Mouse (Mus musculus) left cerebral cortex, postnatal 4 days (tissue): ENCODE data around the gene Efnb3. TPM values are rescaled to one million over a fixed set of nuclear protein-coding genes. Genes with fewer than 3 reads are reported as not detected.

Experiments
- DNase-seq: peaks from one replicate; pipeline ENCODE4 v3.0.0-alpha.2; 2022
- intact Hi-C: fragments of 180-260 bp; cut with DNase I; formaldehyde crosslinking; loops from one replicate; pipeline ENCODE4 v1.15.1; 2025
- total RNA-seq, 2 experiments: library from RNA; stranded (reverse); gene quantifications; 2 replicates each; pipeline ENCODE4 v1.2.3; 2021

Gene Efnb3
- 100 to 1,000 TPM; 180 to 225 TPM for total RNA-seq

DNA sequence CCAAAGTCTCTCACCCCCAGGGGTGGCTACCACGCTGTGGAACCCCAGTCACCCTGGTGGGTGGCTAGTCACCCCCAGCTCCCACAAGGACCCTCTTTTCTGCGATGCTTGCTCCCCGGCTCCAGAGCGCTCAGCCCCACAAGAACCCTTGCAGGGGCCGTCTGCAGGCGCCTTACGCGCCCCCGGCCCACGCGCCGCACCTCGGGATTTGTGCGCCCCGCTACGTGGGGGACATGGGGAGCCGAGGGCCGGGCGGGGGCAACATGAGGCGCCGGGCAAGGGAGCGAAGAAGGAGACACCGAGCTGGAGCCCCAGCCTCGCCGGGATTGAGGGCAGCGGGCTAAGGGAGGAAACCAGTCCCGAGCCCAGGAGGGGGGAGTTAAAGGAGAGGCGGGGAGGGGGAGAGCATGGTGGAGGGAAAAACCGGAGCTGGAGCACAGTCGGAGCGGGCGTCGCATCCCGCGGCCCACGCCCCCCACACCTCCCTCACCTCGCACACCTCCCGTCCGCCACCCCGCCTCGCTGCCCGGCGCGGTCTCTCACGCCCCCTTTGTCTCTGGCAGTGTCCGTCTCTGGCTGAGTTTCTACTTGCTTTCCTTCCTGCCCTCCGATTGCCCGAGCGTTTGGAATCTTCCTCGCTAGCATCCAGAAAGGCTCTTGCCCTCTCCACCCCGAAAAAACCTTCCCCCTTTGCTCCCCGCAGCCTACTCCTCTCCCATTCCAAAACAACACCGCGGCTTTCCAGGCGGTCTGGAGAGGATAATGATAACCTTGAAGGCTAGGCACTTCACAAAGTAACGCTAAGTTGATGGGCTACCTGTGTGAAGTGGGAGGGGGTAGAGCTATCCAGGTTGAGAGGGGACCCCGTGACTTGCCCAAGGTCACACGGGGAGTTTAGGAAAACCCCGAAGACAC is at the start of gene Efnb3:
Efnb3 (minus strand) TSS at position 355 of the 915 bp plus-strand sequence.
- DNase-seq: peak; percentile 68
- intact Hi-C loops: no loop called here

DNA sequence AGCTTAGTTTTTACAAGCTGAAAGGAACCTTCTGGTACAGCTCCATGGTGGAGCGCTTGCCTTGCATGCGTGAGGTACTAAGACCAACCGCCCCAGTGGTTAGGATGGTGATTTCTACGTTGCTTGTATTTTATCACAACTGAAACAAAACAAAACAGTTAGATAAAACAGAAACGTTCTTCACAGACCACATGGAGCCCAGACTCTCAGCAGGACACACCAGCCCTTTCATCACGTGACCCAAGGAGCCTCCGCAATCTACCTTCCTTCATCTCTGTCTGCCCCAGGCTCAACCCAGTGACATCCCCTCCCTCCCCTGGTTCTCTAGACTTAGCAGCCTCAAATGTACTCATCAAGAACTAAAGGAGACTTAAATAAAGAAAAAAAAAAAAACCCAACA is 49.4 kb upstream of the Efnb3 start:
- DNase-seq: no peak
- intact Hi-C loops: no loop called here

DNA sequence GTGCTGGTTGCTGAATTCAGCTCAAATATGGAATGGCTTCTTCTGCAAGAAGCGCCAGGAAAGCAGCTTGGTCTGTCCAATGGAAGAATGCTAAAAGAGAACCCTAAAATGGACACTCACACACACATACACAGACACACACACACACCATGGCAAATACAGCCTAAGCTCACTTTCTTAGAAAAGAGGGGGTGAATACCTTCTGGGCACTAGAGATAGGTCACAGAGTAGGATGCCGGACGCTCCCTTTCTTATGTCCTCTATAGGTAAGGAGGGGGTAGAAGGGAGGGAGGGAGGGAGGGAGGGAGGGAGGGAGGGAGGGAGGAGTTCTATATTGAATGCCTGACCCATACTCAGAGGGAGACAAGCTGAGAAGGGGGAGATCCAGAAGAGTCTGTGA is 48.5 kb upstream of the Efnb3 start:
- intact Hi-C loops: no loop called here
- no peak for DNase-seq

DNA sequence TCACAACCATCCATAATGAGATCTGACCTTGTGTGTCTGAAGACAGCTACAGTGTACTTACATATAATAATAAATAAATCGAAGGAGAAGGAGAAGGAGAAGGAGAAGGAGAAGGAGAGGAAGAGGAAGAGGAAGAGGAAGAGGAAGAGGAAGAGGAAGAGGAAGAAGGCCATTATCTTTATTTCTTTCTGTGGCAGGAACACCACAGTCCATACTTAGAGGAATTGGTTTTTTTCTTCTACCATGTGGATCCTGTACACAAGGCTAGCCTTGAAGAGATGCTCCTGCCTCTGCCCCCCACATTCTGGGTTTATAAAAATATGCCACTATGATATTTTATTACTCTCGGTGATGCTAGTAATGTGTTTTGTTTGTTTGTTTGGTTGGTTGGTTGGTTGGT is 46.8 kb upstream of the Efnb3 start:
- intact Hi-C loops: no loop called here
- DNase-seq: no peak

DNA sequence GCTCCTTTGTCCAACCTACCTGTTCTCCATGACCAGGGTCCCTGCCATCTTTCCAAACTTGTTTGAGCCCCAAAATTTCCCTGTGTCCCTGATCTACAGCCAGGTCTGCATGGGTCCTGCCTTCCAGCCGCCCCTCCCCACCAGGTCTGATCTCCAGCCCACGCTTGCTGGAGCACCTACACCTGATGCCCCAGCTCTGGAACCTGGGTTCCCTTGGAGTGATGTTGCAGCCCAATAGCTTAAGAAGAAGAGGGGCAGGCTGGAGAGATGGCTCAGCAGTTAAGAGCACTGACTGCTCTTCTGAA is 46.4 kb upstream of the Efnb3 start:
- DNase-seq: no peak
- intact Hi-C loops: no loop called here

DNA sequence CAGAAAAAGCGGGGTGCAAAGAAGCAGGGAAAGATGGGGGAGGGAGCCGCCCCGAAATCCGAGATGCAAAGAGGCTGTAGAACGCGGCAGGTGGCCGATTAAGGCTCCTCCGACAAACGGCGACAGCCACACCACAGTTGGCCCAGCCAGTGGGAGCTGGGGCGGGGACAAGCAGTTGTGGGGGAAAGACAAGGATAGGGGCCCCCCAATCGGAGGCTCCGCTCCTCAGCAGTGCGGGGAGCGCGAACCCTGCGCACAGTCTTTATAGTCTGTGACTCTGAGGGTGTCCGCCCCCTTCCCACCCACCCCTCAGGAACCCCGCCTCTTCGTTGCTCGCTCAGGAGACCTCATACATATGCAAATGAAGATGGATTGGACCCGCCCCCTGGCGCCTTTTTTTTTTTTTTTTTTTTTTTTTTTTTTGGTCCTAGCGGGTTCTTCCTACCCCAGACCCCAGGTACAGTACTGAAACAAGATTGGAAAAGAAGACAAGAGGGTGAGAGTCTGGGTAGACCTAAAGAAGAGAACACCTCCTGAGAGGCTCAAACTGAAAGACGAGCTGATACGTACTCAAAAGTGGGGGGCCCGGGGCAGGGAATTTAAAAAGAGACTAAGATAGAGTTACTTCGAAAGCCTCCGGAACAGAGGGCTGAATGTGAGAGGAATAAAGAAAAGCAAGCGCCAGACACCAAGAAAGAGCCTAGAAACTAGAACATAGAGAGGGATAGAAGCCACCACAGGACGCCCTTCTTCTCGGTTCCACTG is 45.9 kb upstream of the Efnb3 start, which contains the start of gene Atp1b2:
Atp1b2 (minus strand) TSS at position 217 of the 765 bp plus-strand sequence.
- peak; percentile 89 for DNase-seq
- intact Hi-C loops: no loop called here

DNA sequence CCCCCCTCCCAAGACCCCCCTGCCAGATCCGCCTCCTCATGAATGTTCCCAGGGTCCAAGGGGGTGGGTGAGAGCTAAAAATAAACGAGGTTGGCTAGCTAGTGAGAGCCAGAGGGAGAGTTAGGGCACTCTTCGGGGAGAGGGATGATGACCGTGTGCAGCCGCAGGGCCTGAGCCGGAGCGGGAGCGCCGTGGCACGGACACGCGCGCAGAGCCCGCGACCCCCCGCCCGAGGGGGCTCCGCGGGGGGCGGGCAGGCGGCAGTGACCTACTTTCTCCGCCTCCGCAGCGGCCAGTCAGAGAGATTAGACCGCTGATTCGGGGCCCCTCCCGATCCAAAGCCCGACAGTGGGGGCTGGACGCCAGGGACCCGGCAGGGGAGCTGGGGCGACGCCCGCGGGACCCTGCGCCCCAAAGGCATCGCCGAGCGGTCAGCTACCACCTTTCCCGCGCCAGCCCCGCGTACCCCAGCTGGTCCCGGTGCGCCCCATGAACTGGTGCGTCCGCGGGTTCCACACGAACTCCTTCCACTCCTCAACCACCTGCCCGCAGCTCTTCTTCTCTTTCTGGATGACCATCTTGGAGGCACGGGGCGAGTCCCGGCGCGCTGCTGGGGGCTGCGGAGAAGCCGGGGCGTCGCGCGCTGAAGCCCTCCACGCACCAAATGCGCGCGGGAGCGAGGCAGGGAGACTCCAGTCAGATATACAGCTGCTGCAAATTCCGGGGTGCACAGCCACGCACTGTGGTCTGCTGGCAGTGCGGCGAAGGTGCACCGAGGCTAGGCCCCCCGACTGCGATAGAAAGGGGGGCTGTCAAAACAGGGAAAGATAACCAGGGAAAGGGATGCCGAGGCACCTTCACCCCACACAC is 45.0 kb upstream of the Efnb3 start:
- intact Hi-C loops: no loop called here
- peak; percentile 54 for DNase-seq

DNA sequence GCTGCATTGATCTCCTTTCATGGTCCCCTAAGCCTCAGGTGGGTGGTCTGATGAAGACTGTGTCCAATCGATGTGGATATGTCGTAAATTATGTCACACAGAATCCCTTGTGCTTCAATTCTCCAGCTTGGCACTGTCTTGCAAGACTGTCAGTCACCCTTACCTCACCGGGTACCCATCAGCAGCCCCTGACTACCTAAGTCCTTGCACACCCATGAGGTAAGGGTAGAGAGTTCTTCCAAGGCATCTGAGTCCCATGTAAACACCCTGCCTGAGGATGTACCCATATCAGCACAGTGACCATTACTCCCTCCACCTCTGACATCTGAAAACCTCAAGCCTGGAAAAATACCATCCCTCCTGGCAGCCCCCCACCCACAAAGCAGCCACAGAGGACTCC is 44.3 kb upstream of the Efnb3 start:
- intact Hi-C loops: no loop called here
- no peak for DNase-seq

DNA sequence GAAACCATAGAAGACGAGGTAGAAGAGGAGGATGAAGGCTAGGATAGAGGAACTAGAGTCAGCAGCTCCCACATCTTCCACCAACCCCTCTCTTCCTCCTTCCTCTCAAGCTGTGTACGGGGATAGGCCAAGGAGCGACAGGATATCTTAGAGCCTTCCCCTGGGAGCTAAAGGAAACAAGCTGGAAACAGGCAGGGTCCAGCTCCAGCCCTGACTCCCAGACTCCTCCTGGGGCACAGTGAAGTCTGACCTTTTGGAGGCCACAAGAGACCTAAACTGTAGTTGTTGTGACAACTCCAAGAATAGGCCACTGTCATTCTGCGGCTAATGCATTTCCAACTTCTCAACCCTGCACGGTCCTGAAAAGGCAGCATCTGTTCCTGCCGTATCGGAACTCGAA is 43.5 kb upstream of the Efnb3 start:
- no peak for DNase-seq
- intact Hi-C loops: no loop called here

DNA sequence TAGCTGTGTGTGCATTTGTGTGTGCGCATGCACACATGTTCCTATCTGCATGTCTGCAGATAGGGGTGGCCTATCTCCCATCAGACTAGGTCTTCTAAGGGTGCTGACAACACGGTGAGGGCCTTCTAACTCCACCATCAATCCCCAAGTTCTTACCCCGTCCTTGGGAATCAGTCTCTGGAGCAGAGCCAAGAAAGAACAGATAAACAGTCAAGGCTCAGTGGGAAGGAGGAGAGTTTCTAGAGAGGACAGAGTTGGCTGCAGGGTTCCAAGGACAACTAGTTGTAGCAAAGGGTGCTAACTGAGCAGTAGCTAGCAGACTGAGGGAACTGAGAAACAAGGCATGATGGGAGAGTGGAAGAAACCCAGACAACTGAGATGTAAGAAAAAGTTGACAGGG is 41.8 kb upstream of the Efnb3 start:
- no peak for DNase-seq
- intact Hi-C loops: no loop called here

DNA sequence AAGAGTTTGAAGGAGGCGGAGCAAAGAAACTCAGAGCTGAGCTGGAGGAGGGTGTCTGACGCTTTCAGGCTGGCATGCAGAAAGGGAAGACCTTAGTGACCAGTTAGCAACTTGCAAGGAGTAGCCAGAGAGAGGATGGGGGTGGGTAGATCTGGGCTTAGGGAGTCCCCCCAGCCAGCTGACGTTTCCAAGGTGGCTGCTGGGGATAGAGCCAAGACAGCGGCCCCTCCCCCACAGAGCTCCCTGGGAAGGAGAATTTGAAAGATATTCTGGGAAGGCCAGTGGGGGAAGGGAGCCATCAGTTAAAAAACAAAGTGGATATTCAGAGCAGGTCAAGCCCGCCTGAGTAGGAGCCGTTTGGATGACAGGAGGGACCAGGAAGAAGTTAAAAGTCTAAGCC is 40.1 kb upstream of the Efnb3 start:
- DNase-seq: peak; percentile 86
- intact Hi-C loops: no loop called here

DNA sequence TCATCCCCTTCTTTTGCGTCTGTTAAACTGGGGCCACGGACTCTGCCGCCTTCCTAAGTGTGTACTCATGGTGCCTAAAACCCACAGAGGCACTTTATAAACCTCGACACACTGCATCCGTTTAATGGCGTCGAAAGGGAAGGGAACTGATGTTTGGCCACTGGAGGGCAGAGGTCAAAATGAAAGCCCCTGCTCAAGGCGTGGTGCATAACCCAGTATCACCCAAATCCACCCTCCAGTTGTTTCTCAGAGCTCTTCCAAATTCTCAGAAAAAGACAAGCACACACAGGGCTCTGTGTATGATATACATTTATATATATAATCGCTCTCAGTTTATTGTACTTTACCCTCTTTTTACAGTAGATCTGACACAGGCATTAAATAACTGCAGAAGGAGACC is 39.4 kb upstream of the Efnb3 start:
- intact Hi-C loops: no loop called here
- DNase-seq: no peak

DNA sequence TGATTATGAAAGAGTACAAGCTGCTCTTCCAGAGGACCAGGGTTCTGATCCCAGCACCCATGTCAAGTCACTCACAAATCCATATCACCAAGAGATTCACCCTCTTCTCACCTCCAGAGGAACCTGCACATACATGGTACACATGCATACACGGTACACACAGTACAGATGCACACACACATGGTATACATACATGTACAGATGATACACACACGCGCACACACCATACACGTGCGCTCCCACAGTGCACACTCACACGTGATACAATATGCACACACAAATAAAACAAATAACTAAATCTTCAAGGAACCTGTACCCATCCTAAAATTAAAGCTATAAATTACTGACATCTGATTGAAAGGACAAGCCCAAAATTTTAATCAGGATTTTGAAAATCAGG is 34.8 kb upstream of the Efnb3 start:
- intact Hi-C loops: no loop called here
- DNase-seq: no peak

DNA sequence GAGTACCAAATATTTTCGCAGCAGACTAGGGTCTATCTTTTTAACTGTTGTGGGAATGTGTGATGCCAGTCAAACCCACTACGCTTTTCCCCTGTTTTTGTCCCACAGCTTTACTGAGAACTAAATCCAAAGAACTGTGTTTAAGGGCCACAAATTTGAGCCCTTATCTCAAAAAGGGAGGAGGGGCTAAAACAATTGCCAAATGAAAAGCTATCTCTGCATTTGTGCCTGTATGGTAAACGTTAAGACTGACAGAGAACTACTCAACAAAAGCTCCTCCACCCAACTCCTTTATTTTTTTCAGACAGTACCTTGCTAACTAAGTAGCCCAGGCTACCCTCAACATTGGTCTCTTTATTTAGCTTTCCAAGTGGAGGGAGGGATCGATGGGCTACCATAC is 32.8 kb upstream of the Efnb3 start:
- DNase-seq: no peak
- intact Hi-C loops: no loop called here

DNA sequence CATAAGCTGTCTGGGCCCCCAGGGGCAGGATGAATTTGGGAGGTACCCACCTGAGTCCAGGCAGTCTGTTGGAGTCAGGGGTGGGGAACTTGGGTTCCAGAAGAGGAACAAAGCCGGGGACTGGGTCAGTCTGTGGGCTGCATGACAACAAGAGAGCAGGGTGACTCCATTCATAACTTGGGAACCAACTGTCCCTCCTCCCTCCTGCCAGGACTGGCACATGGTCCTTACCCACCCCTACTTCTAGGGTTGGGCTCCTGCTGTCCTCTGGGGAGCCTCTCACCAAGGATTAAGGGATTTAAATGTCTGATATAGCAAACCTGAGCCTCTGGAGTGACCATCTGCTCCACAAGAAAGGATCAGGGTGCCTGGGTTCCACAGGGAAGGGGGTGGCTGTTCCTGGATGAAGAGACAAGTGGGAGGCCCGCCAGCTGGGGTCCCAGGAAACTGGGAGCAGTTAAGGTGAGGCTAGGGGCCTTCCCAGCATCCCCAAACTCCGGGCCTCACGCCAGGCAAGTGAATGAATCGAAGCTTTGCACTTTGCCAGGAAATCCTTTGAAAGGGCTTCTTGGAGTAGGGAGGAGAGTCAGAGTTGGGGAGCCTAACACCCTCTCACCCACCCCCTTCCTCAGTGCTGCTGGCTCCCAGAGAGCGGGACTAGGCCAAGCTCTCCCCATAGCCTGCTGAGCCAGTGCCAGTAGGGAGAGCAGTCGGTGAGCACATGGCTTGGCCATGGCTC is 32.1 kb upstream of the Efnb3 start:
- DNase-seq: peak; percentile 82
- intact Hi-C loops: no loop called here

DNA sequence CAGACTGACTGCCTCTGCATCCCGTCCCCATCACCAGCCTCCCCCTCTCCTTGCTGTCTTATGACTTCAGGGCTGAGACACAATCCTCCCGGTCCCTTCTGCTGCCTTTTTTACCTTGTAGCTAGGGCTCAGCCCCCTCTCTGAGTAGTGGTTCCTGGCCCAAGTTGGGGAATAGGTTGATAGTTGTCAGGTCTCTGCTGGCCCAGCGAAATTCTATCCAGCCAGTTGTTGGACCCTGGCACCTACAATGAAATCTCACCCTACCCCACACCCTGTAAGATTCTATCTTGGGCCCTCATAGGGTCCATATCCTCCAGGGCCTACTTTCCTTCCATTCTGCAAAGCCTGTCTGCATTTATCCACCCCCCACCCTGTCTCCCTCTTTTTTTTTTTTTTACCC is 31.4 kb upstream of the Efnb3 start:
- intact Hi-C loops: no loop called here
- no peak for DNase-seq

DNA sequence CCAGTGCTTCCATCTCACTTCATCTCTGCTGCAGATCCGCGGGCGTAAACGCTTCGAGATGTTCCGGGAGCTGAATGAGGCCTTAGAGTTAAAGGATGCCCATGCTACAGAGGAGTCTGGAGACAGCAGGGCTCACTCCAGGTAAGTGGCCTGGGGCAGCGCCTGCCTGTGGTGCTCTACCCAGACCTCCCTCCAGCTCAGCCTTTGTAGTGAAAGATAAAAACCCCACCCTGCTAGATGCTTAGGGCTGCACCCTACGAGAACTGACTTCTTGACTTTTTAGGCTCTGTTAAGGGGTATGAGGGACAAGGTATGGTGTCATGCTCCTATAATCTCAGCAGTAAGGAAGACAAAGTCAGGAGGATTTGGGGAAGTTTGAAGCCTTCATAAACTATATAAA is 30.6 kb upstream of the Efnb3 start:
- no peak for DNase-seq
- intact Hi-C loops: no loop called here

DNA sequence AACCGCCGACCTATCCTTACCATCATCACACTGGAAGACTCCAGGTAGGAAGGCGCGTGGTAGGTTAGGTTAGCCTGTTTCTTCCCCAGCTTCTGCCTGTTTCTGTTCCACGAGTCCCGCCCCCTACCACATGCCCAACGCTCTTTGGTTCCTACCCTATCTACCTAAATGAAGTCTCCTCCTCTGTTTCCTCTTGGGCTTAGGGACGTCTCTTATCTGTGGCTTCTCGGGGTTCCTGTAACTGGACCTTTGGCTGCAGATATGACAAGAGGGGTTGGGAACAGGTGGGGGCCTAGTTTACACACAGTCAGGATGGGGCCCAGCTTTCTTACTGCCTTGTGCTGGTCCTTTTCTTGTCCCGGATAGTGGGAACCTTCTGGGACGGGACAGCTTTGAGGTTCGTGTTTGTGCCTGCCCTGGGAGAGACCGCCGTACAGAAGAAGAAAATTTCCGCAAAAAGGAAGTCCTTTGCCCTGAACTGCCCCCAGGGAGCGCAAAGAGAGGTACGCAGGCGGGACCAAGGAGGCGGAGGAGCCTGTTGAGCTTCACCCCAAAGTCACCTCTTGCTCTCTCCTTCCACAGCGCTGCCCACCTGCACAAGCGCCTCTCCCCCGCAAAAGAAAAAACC is 29.3 kb upstream of the Efnb3 start:
- intact Hi-C loops: no loop called here
- no peak for DNase-seq

DNA sequence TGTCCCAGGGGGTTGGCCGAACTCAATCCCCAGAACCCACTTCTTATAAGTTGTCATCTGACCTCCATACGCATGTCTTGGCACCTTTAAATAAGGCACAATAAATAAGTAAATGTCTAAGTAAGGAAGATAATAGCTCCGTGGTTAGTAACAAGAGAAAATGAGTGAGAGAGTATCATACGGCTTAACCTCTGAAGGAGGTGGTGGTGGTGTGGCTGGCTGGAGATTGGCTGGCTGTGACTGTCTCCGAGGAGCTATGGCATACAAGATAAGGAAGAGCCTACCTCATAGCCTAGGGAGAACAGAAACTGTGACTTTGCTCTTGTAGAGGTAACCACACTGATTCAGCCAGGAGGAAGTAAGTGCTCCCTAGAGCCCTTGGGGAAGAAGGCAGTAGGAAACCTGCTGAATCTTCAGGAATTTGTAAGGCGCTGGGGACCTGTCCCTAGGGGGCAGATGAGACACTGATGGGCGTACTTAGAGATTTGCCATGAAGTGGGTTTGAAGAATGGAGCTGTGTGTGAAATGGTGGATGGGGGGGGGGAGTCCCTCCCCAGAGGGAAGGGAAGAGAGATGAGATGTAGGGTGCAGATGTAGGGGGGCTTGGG is 25.8 kb upstream of the Efnb3 start:
- intact Hi-C loops: no loop called here
- DNase-seq: no peak

DNA sequence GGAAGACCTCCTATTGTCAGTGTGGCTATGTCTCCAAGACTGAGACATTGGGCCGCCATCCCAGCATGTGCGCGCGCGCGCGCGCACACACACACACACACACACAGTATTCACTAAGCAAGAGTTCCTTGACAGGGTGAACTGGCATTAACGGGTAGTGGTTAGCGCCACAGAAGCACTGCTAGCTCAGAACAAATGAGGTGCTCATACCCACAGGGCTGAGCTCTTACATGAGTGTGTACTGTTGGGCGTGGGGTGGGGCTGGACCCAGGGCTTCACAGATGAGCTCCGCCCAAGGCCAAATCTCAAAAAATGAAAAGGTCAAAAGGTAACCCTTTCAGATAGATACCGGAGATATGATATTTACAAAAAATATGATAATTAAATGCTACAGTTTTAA is 24.9 kb upstream of the Efnb3 start:
- intact Hi-C loops: no loop called here

More for the DNA sequence above, 24.9 kb upstream of the Efnb3 start:
- DNase-seq: no peak
